Mouse (Mus musculus) right cerebral cortex, postnatal 10 days (tissue): ENCODE measurements around the gene Fbxo22.
"Not testable (repeated sequence)": the region's sequence is repeated elsewhere in the genome, so short reads cannot be mapped to it uniquely, and the experiment has no call there.

ENCODE experiments used
- DNase-seq, 2 experiments: peaks; one replicate each; pipeline ENCODE4 v3.0.0; 2021; ENCODE audit warnings: low spot score in 2 of 2

Fbxo22 gene

DNA sequence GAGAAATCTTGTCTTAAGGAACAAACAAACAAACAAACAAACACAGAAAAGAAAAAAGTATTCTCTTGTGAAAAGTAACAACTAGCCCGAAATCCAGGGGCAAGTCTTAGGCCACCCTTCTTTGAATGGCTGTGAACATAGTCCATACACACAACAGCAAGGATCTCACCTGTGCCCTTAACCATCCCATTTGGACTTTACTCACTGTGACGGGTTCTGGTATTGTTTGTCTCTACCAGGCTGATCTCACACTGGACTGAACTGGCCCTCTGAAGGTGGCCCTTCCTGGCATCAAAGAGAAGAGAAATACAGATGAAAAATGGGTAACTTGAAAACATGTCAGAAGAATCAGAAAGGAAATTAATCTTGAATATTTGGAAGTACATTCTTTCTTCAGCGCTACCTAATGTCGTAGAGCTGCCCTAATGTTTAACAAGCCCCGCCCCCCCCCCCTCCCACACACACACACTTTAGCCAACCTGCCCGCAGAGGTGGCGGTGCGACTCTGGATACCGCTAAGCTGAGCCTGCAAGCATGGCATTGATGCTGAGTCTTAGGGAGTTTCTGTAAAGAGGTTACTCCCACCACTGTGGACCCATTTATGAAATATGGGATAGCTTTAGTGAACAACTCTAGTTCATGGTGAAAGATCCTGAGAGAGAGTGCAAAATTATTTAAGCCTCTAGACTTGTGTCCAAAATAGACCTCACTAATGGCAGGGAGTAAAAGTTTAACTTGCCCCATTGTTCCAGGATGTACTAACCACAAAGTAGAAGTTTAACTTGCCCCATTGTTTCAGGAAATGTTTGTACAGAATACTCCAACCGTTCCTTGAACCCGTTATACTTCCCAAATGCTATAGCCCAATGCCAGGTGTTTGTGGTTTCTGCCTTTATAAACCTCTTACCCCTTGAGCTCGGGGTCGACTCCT lies 27.8 kb downstream of the Fbxo22 start:
- DNase-seq = no peak

DNA sequence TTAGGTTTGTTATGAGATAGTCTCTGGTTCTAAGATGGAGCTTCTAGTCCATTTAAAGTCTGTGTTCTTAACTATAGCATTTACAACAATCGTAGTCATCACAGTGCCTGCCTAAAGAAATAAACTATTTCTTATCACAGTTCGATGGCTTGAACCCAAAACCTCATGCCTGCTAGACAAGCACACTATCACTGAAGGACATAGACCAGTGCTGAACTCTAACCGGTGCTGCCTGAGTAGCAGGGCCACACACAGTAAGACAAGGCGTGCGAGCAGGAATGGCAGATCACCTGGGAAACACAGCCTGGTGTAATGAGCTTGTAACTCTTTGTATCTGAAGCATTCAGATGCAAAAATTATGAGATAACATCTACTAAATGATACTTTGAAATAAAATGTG lies 32.1 kb downstream of the Fbxo22 start:
- DNase-seq = no peak

DNA sequence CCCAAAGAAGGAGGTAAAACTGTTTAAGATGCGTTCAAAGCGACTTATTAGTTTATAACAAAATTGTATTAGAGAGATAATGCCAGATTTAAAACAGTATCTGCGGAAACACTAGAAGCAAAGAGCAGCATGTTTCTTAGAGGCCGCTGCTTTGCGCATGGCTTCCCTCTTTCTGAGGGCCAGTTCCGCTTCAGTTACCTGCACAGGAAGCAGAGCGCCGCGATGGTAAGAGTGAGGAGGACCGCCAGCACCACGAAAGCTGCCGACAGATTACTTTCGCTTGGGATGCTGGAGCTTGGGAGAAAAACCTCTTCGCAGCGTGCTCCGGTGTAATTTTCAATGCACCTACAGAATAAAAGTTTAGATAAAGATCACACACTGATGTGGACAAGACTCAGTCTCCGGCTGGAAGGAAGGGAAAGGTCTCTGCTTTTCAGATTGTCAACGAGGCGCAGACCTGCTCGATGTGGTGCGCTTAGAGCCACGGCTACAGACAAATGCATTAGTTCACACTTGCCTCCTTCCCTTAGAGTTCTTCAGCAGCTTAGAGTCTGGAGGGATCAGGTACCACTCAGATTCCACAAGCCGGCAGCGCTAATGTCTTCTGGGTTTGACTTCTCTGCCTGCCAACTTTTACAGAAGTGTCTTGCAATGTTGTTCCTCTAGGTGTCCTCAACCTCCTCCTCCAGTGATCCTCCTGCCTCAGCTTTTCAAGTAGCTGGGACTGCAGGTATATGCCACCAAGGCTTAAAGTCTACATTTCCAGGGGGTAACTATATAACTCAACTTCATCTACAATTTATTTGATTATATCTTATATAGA lies 33.3 kb downstream of the Fbxo22 start:
- no peak for DNase-seq

DNA sequence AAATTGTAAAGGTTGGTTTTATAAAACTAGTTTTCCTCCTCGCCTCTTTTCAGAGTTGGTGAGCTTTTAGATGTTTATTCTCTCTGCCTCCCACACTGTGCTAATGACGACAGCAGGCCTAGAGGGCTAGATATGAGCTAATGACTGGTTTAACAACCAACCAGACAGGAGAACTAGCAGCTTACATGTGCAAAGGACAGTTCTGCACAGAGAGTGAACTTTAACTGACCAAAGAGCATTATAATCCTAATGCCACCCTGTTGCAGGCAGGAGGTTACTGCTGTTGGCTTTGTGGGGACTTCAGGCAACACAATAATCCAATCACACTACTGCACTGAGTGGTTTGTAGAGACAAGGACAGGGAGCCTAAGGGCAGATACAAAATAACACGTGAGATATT lies 34.6 kb downstream of the Fbxo22 start:
- no peak for DNase-seq

DNA sequence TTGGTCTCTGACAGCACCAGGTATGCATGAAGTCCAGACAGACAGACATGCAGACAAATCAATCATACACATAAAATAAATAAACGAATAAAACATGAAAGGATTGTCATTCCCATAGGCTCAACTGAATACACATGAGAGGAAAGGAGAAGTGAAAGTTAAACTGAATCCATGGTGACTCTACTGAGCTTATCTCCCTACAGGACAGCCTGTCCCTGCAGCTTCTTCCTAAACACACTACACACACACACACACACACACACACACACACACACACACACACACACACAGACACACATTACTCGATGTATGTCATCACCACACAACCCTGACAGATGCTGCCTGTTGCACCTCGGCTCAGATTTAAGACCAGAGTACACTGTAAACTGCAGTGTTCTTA lies 35.4 kb downstream of the Fbxo22 start:
- DNase-seq = no peak

DNA sequence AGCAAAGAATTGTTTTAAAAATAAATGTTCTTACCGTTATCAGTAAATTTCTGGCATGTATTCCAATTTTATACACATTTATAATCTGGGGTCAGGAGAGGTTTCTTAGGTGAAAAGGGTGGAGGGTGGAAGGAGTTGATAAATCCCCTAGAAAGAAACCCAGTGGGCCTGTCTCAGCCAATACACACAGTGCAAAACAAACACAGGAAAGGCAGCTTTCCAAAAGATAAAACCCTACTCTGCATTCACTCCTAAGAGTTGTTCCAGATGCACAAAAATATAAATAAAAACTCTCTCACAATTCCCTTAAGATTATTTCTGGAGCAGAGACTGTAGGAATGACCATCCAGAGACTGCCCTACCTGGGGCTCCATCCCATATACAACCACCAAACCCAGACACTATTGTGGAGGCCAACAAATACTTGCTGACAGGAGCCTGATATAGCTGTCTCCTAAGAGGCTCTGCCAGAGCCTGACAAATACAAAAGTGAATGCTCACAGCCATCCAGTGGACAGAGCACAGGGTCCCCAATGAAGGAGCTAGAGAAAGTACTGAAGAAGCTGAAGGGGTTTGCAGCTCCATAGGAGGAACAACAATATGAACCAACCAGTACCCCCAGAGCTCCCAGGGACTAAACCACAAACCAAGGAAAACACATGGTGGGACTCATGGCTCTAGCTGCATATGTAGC lies 36.5 kb downstream of the Fbxo22 start:
- not testable (repeated sequence) for DNase-seq

DNA sequence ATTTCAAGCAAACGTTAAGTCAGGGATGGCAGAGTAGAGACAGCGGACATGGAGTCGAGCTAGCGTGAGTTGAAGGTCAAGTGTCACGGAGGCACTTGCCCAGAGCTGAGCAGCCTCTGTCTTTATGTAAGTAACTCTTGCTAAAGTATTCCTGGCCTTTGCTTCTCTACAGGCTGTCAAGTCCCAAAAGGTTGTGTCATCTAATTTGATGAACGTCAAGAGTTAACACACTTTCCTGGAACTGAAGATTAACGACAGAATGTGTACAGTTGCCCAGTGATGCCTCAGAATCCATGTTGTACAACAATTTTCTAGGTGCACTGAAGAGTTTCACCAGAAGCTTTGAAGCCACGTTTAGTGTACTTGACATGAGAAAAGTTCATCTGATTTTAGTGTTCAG lies 37.7 kb downstream of the Fbxo22 start:
- DNase-seq = no peak

DNA sequence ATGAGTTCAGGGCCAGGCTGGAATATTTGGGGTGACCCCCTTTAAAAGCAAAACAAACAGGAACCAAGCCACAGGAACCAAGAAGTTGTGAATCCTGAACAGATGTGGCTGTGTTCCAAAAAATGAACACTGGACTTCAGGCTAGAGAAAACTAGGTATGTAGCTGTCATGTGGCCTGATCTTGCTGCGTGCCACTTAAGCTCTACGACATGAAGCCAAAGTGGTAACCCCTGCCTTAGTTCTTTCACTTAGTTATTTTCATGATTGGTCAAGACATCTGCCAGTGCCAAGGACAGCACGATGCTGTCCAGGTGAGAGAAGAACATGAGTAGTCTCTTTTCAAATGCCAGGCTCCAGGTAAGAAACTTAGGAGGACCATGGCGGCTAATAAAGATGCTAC lies 38.2 kb downstream of the Fbxo22 start:
- no peak for DNase-seq

DNA sequence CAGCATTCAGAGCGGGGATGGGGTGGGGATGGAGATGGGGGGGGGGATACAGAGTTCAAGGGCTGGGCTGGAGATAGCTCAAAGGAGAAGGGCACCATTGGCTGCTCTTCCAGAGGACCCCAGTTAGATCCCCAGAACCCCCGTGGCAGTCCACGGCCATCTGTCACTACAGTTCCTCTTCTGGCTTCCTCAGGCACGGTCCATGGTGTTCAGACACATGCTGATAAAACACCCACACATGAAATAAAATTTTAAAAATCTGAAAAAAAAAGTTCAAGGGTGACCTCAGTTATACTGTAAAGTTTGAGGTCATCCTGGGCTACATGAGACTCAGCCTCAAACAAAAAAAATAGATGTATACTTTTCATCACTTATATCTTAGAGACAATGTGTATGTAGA lies 39.7 kb downstream of the Fbxo22 start:
- DNase-seq = no peak

DNA sequence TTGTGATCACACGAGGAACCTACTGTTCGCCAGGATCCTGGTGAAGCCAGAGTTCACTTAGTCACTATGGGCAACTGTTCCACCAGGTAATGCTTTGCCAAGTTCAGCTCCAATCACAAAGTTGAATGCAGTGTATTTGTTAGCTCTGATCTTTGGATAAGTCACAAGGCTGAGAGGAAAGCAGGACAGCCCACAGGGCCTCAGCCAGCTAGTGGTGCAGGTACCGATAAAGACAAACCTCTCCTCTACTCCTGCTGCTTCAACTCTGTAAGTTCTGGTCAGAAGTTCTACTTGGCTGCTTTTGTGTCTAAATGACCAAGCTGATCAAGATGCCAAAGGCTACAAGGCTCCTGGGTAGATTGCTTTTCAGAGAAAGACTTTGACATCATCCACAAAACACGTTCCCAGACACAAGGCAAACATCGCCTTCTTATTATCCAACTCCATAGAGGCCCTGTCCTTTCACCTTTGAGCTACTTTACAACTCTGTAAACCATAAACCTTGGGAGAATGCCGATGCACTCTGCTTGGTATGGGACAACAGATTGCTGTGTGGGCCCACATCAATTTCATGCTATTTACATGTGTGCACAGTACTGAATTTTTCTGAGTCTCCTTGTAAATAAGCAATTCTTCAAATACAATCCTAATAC lies 42.0 kb downstream of the Fbxo22 start:
- no peak for DNase-seq

DNA sequence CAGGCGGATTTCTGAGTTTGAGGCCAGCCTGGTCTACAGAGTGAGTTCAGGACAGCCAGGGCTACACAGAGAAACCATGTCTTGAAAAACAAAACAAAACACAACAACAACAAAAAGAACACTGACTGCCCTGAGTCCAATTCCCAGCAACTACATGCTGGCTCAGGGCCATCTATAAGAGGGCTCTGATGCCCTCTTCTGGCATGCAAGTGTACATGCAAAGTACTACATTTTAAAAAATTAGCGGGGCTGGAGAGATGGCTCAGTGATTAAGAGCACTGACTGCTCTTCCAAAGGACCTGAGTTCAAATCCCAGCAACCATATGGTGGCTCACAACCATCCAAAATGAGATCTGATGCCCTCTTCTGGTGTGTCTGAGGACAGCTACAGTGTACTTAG lies 43.4 kb downstream of the Fbxo22 start:
- DNase-seq = not testable (repeated sequence)

DNA sequence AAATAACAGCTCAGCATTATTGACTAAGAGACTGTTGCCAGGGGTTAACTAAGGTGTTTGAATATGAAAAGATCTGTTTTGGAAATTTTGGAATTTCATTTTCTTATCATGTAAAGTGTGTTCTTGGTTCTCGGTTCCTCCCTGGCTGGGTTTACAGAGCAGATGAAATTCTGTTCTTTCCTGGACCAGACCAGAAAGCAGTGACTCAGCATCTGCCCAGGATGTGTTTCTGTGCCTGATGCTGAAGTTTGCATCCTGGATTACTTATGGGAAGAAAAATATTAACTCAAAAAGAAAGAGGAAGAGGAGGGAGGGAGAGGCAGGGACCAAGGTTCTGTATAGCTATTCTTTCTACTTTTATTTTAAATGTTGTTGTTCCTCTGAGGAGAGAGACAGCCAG lies 45.1 kb downstream of the Fbxo22 start:
- no peak for DNase-seq

DNA sequence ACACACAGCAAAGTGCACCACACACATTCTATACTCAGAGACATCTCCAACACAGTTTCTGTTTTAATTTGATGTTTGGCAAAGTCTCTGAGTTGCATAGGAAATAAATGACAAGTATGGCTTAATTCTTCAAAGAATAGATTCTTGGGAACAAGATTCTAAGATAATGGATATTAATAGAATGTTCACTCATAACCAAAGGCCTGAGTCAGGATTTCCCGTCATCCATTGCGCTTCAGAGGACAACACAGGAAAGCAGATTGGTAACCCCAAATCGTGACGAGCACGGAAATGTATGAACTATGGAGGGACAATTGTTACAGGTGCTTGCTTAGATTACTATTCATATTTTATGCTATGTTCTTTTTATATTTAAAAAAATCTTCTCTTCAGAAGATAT lies 46.3 kb downstream of the Fbxo22 start:
- no peak for DNase-seq

DNA sequence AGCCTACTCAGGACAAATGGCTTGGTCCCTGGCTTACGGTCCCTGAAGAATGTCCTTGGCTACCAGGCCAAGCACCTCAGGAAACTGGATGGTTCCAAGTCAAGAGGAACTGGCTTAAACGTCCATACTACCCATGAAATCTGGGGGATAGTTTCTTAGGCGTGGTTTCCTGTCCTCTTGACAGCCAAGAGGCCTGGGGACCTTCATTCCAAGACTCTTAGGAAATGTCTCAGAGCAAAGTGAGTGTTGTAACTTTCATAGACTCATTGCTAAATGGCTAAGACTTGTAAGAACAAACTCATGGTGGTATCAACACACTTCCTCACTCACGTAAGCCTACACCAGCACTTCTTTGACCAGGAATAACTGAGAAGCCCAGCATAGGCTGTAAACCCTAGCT lies 46.9 kb downstream of the Fbxo22 start:
- DNase-seq = no peak

DNA sequence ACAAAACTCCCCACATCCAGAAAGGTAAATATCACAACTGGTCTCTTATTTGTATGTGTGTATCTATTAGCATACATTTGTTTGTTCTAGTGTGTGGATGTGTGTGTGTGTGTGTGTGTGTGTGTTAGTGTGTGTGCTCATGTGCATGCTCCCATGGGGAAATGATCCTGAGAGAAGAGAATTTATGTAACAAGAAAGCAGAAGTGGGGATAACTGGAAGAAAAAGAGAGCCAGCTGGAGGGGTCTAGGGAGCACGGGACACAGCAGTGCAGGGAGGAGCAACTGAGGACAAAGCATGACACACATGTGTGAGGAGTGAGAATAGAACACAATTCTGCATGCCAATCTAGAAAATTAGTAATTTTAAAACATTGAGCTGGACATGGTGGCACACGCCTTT lies 48.4 kb downstream of the Fbxo22 start:
- no peak for DNase-seq

DNA sequence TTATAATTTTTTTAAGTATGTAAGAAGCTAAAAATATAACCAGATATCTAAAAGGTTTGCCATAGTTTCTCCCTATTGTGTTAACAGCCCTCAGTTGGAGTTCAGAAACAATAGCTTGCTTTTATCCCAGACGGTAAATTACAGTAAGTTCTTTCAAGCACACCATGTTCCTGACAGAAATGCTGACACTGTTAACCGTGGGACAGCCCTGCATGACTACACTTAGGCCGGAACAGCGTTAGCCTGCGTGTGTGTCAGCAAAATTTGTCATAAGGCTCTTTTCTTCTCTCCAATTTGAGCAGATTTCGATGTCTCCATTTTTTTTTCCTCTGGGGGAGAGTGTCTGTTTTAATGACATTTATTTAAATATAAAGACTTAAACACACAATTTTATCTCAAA lies 51.0 kb downstream of the Fbxo22 start:
- DNase-seq = no peak

DNA sequence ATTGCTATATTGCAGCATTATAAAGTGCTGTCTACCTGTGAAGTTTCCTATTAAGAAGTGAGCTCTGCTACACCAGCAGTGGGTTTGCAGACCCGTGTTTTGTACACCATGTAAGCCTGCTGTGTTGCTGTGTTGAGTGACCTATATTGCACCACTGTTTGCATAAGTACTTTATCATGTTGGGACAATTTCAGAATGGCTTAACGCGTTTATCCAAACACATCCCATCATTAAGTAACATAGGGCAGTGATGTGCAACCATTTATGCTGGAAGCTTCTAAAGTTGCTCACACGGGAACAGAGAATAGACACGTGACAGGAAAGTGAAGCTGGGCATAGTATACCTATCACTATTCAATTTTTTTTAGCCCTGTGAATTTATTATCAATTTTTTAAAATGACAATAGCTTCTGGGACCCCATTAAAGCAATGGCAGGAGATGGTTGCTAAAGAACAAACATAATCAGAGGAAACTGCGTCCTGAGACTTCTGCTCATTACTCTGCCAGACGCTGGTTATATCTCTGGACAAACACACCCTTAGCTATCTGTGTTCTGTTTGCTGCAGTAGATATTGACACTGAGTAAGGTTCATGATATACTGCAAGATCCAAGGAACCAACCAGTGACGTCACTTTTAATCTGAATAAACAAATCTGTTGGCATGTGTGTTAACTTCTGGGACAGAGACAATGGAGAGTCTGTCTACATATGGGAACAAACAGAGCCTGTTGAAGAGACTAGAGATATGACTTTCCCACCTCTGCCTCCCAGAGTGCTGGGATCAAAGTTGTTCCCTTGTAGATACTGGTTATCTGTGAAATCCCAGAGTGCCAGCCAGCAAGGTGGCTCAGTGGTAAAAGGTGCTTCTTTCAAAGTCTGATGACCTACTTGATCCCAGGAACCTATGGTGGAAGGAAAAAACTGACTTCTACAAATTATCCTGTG lies 55.9 kb downstream of the Fbxo22 start:
- no peak for DNase-seq

DNA sequence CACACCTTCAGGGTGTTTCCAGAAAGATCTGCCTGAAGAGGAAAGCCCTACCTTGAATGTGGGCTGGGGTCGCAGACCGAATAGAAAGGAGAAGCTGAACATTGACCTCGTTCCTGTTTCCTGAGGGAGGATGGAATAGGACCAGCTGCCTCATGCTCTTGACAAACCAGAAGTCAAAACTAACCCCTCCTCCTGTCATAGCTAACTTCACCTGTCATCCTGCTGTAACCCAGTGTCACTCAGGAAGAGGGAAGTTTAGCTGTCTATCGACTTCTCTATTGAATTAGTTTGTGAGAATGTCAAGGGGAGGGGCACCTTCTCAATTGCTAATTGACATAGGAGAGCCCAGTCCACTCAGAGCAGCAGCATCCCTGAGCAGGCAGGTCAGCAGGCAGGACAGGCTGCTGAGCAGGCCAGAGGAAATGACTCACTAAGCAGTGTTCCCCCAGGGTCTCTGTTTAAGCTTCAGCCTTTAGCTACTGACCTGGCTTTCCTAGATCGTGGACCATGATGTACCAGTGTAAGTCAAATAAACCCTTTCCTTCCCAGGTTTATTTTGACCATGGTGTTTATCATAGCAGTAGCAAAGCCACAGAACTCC lies 63.3 kb downstream of the Fbxo22 start:
- DNase-seq = no peak

DNA sequence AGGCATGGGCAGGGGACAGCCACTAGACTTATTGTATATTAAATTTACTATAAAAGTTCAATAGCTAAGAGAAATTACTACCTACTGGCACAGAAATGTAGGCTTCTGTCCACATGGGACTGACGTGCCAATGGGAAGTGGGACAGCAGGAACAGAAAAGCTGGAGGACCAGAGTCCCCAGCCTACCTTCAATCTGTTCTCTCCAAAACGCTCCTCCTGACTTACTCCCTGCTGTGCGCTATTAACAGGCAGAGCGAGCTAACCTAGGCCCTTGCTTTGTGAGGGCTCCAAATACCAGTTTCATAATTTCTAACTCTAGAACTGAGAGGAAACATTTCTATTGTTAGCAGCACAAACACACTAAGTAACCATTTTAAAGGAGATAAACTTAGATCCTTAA lies 65.2 kb downstream of the Fbxo22 start:
- DNase-seq = peak; percentile 25 to 44
